Mouse (Mus musculus): Measurements from ENCODE around the gene Aass.
"Not testable (repeated sequence)": the region's sequence is repeated elsewhere in the genome, so short reads cannot be mapped to it uniquely, and the experiment has no call there.

Gene Aass

DNA sequence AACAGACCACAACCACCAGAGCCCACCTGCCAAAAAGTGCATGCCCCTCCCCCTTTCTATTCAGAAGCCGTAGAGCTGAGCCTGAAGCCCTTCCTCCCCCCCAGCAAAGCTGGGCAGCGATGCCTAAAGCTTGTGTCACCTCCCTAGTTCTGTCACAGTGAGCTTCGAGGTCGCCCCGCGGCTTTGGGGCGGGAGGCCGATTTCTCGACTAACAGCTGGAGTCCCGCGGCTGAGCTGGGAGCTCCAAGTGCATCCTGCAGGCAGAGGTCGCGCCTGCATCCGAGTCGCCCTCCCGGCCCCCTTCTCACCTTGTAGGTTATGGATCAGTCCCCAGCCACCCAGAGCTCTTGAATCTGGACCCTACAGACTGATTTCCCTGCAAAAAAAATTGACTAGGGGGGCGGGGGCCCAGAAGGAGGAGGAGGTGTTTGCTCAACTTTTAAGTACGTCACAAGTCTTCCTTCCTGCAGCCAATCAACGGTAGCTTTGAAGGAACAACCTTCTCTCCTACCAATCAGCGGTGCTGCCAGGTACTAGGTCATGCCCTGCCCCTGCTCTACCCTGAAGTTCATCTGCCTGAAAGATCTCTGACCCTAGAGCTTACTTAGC lies at the start of gene Aass:
Aass (minus strand) TSS at position 414 of the 609 bp plus-strand sequence.
- DNase-seq (ENCODE audit: low read depth, low spot score): peak; percentile 65

- peak; percentile 41 for DNase-seq (ENCODE audit: low read depth, low spot score)
Measured at GRCm38 (mm10) chr6:23180096-23180495, 47.3 kb upstream of the Aass start.

DNA sequence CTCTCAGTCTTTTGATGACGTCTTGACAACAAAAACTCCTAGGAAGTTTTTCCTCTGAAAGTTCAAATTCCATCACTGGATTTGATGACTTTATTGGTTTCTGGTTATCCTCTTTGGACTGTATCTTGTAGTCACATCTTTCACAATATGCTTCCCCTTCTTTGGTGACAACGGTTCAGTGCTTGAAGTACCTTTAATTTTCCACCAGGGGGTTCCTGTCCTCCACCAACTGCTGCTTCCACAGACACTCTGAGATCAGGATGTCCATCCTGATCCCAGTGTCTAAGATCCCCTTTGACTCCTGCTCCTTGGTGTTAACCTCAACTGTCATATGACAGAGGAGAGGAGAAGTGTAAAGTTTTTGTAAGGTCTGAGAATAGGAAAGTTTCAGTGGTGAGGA lies 31.0 kb upstream of the Aass start:
- DNase-seq (ENCODE audit: low read depth, low spot score): not testable (repeated sequence)

DNA sequence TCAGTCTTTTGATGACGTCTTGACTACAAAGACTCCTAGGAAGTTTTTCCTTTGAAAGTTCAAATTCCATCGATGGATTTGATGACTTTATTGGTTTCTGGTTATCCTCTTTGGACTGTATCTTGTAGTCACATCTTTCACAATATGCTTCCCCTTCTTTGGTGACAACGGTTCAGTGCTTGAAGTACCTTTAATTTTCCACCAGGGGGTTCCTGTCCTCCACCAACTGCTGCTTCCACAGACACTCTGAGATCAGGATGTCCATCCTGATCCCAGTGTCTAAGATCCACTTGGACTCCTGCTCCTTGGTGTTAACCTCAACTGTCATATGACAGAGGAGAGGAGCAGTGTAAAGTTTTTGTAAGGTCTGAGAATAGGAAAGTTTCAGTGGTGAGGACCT lies 23.6 kb upstream of the Aass start:
- DNase-seq (ENCODE audit: low read depth, low spot score): not testable (repeated sequence)

DNA sequence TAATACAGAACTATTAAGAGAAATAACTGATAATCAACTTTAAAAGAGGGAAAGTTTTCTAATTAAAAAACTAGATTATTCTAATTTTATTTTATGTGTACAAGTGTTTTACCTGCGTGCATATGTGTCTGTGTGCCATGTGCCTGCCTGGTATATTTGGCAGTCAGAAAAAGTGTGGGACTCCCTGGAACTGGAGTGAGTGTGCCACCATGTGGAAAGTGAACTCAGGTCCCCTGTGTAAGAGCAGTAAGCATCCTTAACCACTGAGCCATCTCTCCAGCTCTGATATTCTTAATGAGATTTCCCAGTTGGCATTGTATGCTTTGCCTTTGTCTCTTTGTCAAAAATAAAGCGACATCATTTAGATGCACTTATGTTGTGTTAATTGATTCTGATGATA lies 20.3 kb upstream of the Aass start:
- DNase-seq (ENCODE audit: low read depth, low spot score): no peak

DNA sequence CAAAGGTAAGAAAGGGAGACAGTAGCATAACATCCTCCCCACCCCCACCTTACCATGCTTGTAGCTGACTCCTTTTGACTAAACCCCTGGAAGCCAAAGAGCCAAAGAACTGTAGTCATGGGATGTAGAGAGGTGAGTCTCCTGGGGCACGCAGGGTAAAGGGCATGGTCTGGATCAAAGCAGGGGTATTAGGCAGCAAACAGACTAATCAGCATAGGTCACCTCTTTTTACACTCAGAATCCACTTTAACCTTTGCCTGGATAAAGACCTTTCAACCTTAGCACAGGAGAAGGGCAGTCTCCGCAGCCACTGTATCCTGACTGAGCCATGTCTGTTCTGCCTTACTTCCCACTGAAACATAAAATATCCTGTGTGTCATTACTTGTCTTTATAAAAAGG lies 14.4 kb upstream of the Aass start:
- no peak for DNase-seq (ENCODE audit: low read depth, low spot score)

- DNase-seq (ENCODE audit: low read depth, low spot score): no peak
Measured at GRCm38 (mm10) chr6:23143980-23144379, 11.2 kb upstream of the Aass start.

- no peak for DNase-seq (ENCODE audit: low read depth, low spot score)
Measured at GRCm38 (mm10) chr6:23131015-23131414, 1.8 kb downstream of the Aass start.

DNA sequence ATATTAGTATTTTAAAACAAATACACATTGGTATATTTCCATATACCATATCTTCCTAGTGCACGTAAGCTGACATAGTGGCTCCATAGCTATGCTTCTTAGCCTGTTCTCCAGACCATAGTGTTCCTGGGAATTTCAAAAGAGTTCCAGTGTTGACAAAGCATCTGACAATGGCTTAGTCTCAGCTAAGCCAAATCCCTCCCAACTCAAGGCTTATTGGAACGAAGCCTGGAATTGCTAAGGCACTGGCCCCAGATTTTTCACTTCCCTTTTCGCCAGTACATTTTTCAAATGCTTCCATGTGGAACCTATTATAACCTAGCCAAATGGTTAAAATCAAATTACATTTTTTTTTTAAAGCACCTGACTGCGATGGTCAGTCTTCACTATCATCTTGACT lies 3.6 kb downstream of the Aass start:
- DNase-seq (ENCODE audit: low read depth, low spot score): no peak

DNA sequence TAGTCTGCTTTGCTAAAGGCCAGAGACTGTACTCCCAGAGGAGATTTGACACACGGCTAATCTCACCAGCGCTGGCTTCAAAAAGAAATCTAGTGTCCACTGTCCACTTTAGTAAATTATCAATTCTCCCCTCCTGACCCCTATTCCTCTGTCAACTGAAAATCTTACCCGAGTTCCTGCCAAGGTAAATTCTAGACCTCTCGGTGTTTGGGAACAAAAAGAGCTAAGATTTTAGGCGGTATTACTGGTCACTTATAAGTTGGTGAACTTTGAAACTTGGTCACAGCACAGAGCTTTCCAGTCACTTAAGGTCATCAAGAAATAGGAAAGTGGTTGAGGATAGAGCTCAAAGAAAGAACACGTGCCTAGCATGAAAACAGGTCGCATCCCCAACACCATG lies 6.1 kb downstream of the Aass start:
- DNase-seq (ENCODE audit: low read depth, low spot score): no peak

DNA sequence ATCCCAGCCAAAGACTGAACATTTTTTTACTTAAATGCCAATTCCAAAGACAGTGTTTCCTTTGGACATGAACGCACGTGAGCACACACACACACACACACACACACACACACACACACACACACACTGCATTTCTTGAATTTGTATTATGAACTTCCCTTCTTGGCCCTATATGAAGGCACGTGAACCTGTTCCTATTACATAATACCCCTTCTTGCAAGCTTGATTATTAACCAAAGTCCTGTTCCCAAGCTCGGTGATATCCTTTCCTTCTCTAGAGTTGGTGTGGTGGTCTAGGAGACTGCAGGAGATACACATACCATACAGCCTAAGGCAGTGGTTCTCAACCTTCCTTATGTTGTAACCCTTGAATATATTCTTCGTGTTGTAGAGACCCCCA lies 7.0 kb downstream of the Aass start:
- DNase-seq (ENCODE audit: low read depth, low spot score): no peak

DNA sequence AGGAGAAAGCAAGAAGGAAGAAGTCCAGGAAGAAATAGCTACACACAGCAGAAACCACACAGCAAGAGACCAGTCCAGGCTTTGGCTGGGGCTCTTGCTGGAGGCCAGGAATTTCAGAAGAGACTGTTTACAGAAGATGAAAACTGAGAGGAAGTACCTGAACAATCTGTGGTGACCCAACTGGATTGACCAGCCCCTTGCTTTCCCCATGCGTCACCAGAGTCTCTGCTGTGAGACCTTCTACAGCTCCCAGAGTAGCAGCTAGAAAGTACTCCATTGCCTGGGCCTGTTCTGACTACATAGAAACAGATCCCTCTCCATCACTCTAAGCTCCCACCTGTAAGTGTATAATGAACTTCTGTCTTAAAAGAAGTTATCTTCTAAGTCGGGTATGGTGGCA lies 8.0 kb downstream of the Aass start:
- no peak for DNase-seq (ENCODE audit: low read depth, low spot score)

DNA sequence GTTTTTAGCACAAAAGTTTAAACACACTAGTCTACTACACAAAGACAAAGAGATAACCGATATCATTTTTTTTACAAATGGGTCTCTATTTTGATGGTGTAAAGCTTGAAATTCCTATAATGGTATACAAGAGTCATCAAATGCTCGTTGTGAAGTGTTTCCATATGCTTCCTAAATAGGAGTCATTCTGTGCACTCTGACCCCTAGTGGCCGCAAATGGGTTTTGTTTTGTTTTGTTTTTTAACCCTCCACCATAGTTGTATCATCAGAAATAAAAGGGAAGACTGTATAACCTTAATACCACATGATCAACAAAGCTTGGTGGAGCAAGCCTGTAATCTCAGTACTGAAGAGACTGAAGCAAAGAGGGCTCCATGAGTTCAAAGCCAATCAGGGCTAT lies 9.9 kb downstream of the Aass start:
- peak; percentile 13 for DNase-seq (ENCODE audit: low read depth, low spot score)

GRCm38 (mm10) chr6:23114781-23115180 lies 18.0 kb downstream of the Aass start:
- no peak for DNase-seq (ENCODE audit: low read depth, low spot score)

DNA sequence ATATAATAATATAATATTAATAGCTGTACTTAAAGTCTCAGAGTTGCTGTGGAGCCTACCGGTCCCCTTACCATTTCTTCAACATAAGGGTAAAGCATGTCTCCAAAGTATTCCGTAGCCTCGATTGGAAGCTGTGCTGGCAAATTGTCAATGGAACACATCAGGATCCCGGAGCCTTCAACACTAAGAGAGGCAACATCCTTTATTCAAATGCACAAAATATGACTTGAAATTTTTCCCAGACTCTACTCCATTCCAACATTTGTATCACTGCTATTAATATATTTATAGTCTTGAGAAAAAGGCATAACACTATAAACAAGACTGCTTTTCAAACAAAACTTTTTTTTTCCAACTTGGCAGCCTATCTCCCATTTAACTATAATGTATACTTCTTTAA lies 25.7 kb downstream of the Aass start:
- no peak for DNase-seq (ENCODE audit: low read depth, low spot score)

DNA sequence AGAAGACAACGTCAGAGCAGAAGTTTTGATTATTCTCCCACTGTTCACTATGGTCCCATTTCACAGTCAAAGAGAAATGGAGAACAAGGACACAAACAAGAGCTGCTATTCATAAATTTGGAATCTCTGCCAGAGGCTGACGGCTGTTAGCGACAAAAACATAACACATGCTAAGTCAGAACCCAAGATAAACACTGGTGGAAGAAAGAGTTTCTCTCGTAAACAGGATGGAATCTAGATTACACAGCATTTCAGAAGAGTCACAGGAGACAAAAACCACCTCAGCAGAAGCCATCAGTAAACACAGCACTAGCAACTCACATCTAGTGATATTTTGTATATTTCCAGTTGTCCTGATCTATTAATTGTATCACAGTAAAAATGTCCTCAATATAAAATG lies 26.4 kb downstream of the Aass start:
- no peak for DNase-seq (ENCODE audit: low read depth, low spot score)

GRCm38 (mm10) chr6:23090346-23091055 lies 42.3 kb downstream of the Aass start:
- not testable (repeated sequence) for DNase-seq (ENCODE audit: low read depth, low spot score)

DNA sequence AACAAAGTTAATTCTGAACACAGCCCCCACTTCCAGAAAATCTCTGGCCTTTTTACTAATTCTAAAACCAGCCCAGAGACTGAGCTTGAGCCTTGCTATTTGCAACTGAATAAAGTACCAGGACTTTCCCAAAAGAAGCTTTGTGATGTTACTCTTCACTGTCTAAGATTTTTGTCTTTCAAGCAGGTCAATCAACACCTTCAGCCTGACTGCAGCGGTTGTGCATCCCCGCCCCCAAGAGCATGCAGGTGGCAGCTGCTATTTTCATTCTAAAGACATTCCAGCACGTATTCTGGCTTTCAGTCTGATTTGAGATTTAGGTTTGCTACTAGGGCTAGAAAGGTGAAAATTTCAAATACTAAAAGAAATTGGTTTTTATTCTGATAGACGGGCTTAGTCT lies 43.5 kb downstream of the Aass start:
- DNase-seq (ENCODE audit: low read depth, low spot score): not testable (repeated sequence)

- DNase-seq (ENCODE audit: low read depth, low spot score): no peak
Measured at GRCm38 (mm10) chr6:23084587-23085421, 48.0 kb downstream of the Aass start.

- peak; percentile 12 for DNase-seq (ENCODE audit: low read depth, low spot score)
Measured at GRCm38 (mm10) chr6:23079991-23080680, 52.6 kb downstream of the Aass start.

DNA sequence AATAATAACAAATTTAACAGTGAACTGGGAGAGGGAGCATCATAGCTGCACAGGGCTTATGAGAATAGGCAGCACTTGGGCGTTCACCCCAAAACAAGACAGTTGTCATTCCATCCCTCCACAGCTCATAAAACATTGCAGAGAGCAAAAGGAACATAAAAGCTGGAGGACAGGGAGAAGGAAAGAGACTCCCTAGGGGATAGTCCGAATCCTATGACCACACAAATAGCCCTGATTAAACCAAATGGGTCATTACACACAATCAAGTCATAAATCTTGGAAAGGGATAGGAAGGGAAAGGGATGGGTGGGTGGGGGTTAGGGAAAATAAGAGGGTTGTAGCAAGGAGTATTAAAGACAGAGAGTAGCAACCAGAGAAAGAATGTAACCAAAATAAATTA lies 54.5 kb downstream of the Aass start:
- DNase-seq (ENCODE audit: low read depth, low spot score): peak; percentile 28

- no peak for DNase-seq (ENCODE audit: low read depth, low spot score)
Measured at GRCm38 (mm10) chr6:23076060-23076459, 56.7 kb downstream of the Aass start.
